Mouse (Mus musculus): ENCODE results near the gene Mllt10. TPM values are rescaled to one million over a fixed set of nuclear protein-coding genes. Genes with fewer than 3 reads are reported as not detected.
A peak's percentile ranks its signal among the peaks of the same experiment; 100 is the strongest.

The Mllt10 gene
- total RNA-seq, 2 experiments from 2014 or later, result 62.2 to 64.8 TPM

GRCm38 (mm10) chr2:18181631-18182030 lies 126.6 kb downstream of the Mllt10 start:
- DNase-seq (ENCODE audit: low spot score in 2 of 2), result no peak

GRCm38 (mm10) chr2:18183079-18183478 lies 128.0 kb downstream of the Mllt10 start:
- DNase-seq (ENCODE audit: low spot score in 2 of 2), result no peak

GRCm38 (mm10) chr2:18188367-18188766 lies 133.3 kb downstream of the Mllt10 start:
- no peak for DNase-seq (ENCODE audit: low spot score in 2 of 2)

GRCm38 (mm10) chr2:18195285-18195684 lies 140.2 kb downstream of the Mllt10 start:
- no peak for DNase-seq (ENCODE audit: low spot score in 2 of 2)

- peak in 1 of 2 experiments; percentile 31 for DNase-seq (ENCODE audit: low spot score in 2 of 2)
These were observed 140.8 kb downstream of the Mllt10 start for GRCm38 (mm10) chr2:18195691-18196396.

GRCm38 (mm10) chr2:18201820-18202462 lies 146.9 kb downstream of the Mllt10 start:
- DNase-seq (ENCODE audit: low spot score in 2 of 2), result no peak

- DNase-seq (ENCODE audit: low spot score in 2 of 2), result no peak
These were observed 147.9 kb downstream of the Mllt10 start for GRCm38 (mm10) chr2:18202923-18203322.

GRCm38 (mm10) chr2:18205118-18205517 lies 150.1 kb downstream of the Mllt10 start:
- peak in 1 of 2 experiments; percentile 21 for DNase-seq (ENCODE audit: low spot score in 2 of 2)

- DNase-seq (ENCODE audit: low spot score in 2 of 2), result no peak
These were observed 151.8 kb downstream of the Mllt10 start for GRCm38 (mm10) chr2:18206811-18207210.

- no peak for DNase-seq (ENCODE audit: low spot score in 2 of 2)
These were observed 153.5 kb downstream of the Mllt10 start for GRCm38 (mm10) chr2:18208578-18208977.

- no peak for DNase-seq (ENCODE audit: low spot score in 2 of 2)
These were observed 154.3 kb downstream of the Mllt10 start for GRCm38 (mm10) chr2:18209211-18209823.

GRCm38 (mm10) chr2:18209948-18210347 lies 154.9 kb downstream of the Mllt10 start:
- DNase-seq (ENCODE audit: low spot score in 2 of 2), result no peak

- DNase-seq (ENCODE audit: low spot score in 2 of 2), result no peak
These were observed 159.0 kb downstream of the Mllt10 start for GRCm38 (mm10) chr2:18214031-18214430.

GRCm38 (mm10) chr2:18217867-18218266 lies 162.8 kb downstream of the Mllt10 start:
- DNase-seq (ENCODE audit: low spot score in 2 of 2), result no peak

- DNase-seq (ENCODE audit: low spot score in 2 of 2), result no peak
These were observed 163.5 kb downstream of the Mllt10 start for GRCm38 (mm10) chr2:18218500-18218899.

GRCm38 (mm10) chr2:18219136-18219535 lies 164.1 kb downstream of the Mllt10 start:
- DNase-seq (ENCODE audit: low spot score in 2 of 2), result no peak

- no peak for DNase-seq (ENCODE audit: low spot score in 2 of 2)
These were observed 164.5 kb downstream of the Mllt10 start for GRCm38 (mm10) chr2:18219569-18219968.

- DNase-seq (ENCODE audit: low spot score in 2 of 2), result no peak
These were observed 173.5 kb downstream of the Mllt10 start for GRCm38 (mm10) chr2:18228486-18229062.

GRCm38 (mm10) chr2:18229279-18229678 lies 174.2 kb downstream of the Mllt10 start:
- DNase-seq (ENCODE audit: low spot score in 2 of 2), result no peak

GRCm38 (mm10) chr2:18231143-18231542 lies 176.1 kb downstream of the Mllt10 start:
- no peak for DNase-seq (ENCODE audit: low spot score in 2 of 2)

GRCm38 (mm10) chr2:18232883-18233567 lies 178.0 kb downstream of the Mllt10 start:
- no peak for DNase-seq (ENCODE audit: low spot score in 2 of 2)
